Mouse (Mus musculus): ENCODE data around the gene Elfn1.

- TF ChIP-seq CTCF (IDR thresholded peaks at IDR 0.05; ENCODE audit: borderline replicate concordance, extremely low read depth, insufficient read depth, insufficient read length) = peak; percentile 21; the same call in 1 of the 2 replicates
- no peak for TF ChIP-seq POLR2A (IDR thresholded peaks at IDR 0.05; ENCODE audit: borderline replicate concordance, extremely low read depth, insufficient read depth, insufficient read length, poor library complexity, severe bottlenecking)
These were observed 14.8 kb upstream of the Elfn1 start for GRCm38 (mm10) chr5:139892995-139893345.
